Mouse (Mus musculus): ENCODE measurements at regions not wholly inside any gene's neighbourhood (a gene's known extent, or its start where the extent isn't known, plus 50 kb on each side); places are given as distances from the start of the nearest gene placed in this dataset.
A peak's percentile ranks its signal among the peaks of the same experiment; 100 is the strongest.

GRCm38 (mm10) chr13:115718859-115719258 lies 590.6 kb downstream of the Isl1 start:
- Histone ChIP-seq H3K9ac (replicated peaks; ENCODE audit: low read depth, low read length) (no peak overlapping the region), H3K27me3 (ENCODE audit: control insufficient read depth, insufficient read depth, low read length) (no peaks in the 10 kb centered on the region), H3K4me3 (ENCODE audit: low read depth, low read length) (no peak overlapping the region), H3K27ac (ENCODE audit: low read depth) (no peak overlapping the region), H3K9me3 (replicated peaks; ENCODE audit: control insufficient read depth, low read length) (no peaks in the 10 kb centered on the region), H3K36me3 (replicated peaks; ENCODE audit: control insufficient read depth, insufficient read depth, low read length) (no peaks in the 10 kb centered on the region), H3K4me1 (ENCODE audit: control insufficient read depth, insufficient read depth) (no peaks in the 10 kb centered on the region), H3K4me2 (ENCODE audit: low read depth, low read length) (no peak overlapping the region)
- no peak for DNase-seq (ENCODE audit: low spot score)
- WGBS, result 55% methylated on average over 5 of the region's 5 CpGs
- TF ChIP-seq EP300 (IDR thresholded peaks at IDR 0.05; ENCODE audit: low read depth), result no peak
- TF ChIP-seq CTCF (IDR thresholded peaks at IDR 0.05; ENCODE audit: low read depth), result no peak
- no peak for ATAC-seq (ENCODE audit: insufficient read depth, low read depth)

GRCm38 (mm10) chr13:115696197-115696596 lies 594.4 kb upstream of the Itga1 start:
- Histone ChIP-seq H3K27ac (ENCODE audit: low read depth) (no peak overlapping the region), H3K4me3 (ENCODE audit: low read depth, low read length) (no peak overlapping the region), H3K9me3 (replicated peaks; ENCODE audit: control insufficient read depth, low read length) (no peaks in the 10 kb centered on the region), H3K4me1 (ENCODE audit: control insufficient read depth, insufficient read depth) (no peaks in the 10 kb centered on the region), H3K4me2 (ENCODE audit: low read depth, low read length) (no peak overlapping the region), H3K27me3 (ENCODE audit: control insufficient read depth, insufficient read depth, low read length) (no peaks in the 10 kb centered on the region), H3K9ac (replicated peaks; ENCODE audit: low read depth, low read length) (no peak overlapping the region), H3K36me3 (replicated peaks; ENCODE audit: control insufficient read depth, insufficient read depth, low read length) (no peaks in the 10 kb centered on the region)
- ATAC-seq (ENCODE audit: insufficient read depth, low read depth) (no peak), DNase-seq (ENCODE audit: low spot score) (no peak)
- no peak for TF ChIP-seq CTCF (IDR thresholded peaks at IDR 0.05; ENCODE audit: low read depth)
- TF ChIP-seq EP300 (IDR thresholded peaks at IDR 0.05; ENCODE audit: low read depth), result no peak
- WGBS, result 57% methylated on average over 2 of the region's 2 CpGs

GRCm38 (mm10) chr13:115687426-115687825 lies 585.7 kb upstream of the Itga1 start:
- no peaks in the 10 kb centered on the region for H3K4me1 ChIP-seq (ENCODE audit: control insufficient read depth, insufficient read depth)
- no peak overlapping the region for H3K4me2 ChIP-seq (ENCODE audit: low read depth, low read length)
- no peaks in the 10 kb centered on the region for H3K36me3 ChIP-seq (replicated peaks; ENCODE audit: control insufficient read depth, insufficient read depth, low read length)
- H3K27me3 ChIP-seq (ENCODE audit: control insufficient read depth, insufficient read depth, low read length), result no peaks in the 10 kb centered on the region
- ATAC-seq (ENCODE audit: insufficient read depth, low read depth) (no peak), DNase-seq (ENCODE audit: low spot score) (no peak)
- TF ChIP-seq CTCF (IDR thresholded peaks at IDR 0.05; ENCODE audit: low read depth), result no peak
- H3K4me3 ChIP-seq (ENCODE audit: low read depth, low read length), result no peak overlapping the region
- WGBS, result 79% methylated on average over 4 of the region's 4 CpGs
- H3K9me3 ChIP-seq (replicated peaks; ENCODE audit: control insufficient read depth, low read length), result no peaks in the 10 kb centered on the region
- H3K27ac ChIP-seq (ENCODE audit: low read depth), result no peak overlapping the region
- H3K9ac ChIP-seq (replicated peaks; ENCODE audit: low read depth, low read length), result no peak overlapping the region

- 44% methylated on average over 6 of the region's 6 CpGs for WGBS
- Histone ChIP-seq H3K36me3 (replicated peaks; ENCODE audit: control insufficient read depth, insufficient read depth, low read length) (no peaks in the 10 kb centered on the region), H3K27me3 (ENCODE audit: control insufficient read depth, insufficient read depth, low read length) (no peaks in the 10 kb centered on the region), H3K27ac (ENCODE audit: low read depth) (no peak overlapping the region), H3K4me1 (ENCODE audit: control insufficient read depth, insufficient read depth) (no peaks in the 10 kb centered on the region), H3K4me3 (ENCODE audit: low read depth, low read length) (no peak overlapping the region), H3K4me2 (ENCODE audit: low read depth, low read length) (no peak overlapping the region), H3K9ac (replicated peaks; ENCODE audit: low read depth, low read length) (no peak overlapping the region), H3K9me3 (replicated peaks; ENCODE audit: control insufficient read depth, low read length) (no peaks in the 10 kb centered on the region)
- DNase-seq (ENCODE audit: low spot score), result no peak
- peak; percentile 45 for TF ChIP-seq CTCF (IDR thresholded peaks at IDR 0.05; ENCODE audit: low read depth)
- no peak for TF ChIP-seq EP300 (IDR thresholded peaks at IDR 0.05; ENCODE audit: low read depth)
- no peak for ATAC-seq (ENCODE audit: insufficient read depth, low read depth)
Measured at GRCm38 (mm10) chr13:115679591-115679990, 577.8 kb upstream of the Itga1 start.

GRCm38 (mm10) chr13:115676836-115677235 lies 575.1 kb upstream of the Itga1 start:
- Histone ChIP-seq H3K4me1 (ENCODE audit: control insufficient read depth, insufficient read depth) (no peaks in the 10 kb centered on the region), H3K4me3 (ENCODE audit: low read depth, low read length) (no peak overlapping the region), H3K9me3 (replicated peaks; ENCODE audit: control insufficient read depth, low read length) (no peaks in the 10 kb centered on the region), H3K27ac (ENCODE audit: low read depth) (no peak overlapping the region), H3K4me2 (ENCODE audit: low read depth, low read length) (no peak overlapping the region), H3K36me3 (replicated peaks; ENCODE audit: control insufficient read depth, insufficient read depth, low read length) (no peaks in the 10 kb centered on the region), H3K27me3 (ENCODE audit: control insufficient read depth, insufficient read depth, low read length) (no peaks in the 10 kb centered on the region), H3K9ac (replicated peaks; ENCODE audit: low read depth, low read length) (no peak overlapping the region)
- no peak for ATAC-seq (ENCODE audit: insufficient read depth, low read depth)
- DNase-seq (ENCODE audit: low spot score), result no peak
- TF ChIP-seq EP300 (IDR thresholded peaks at IDR 0.05; ENCODE audit: low read depth) (no peak), CTCF (IDR thresholded peaks at IDR 0.05; ENCODE audit: low read depth) (no peak)
- 83% methylated on average over 5 of the region's 5 CpGs for WGBS

- DNase-seq (ENCODE audit: low spot score), result no peak
- no peak overlapping the region for H3K27ac ChIP-seq (ENCODE audit: low read depth)
- no peaks in the 10 kb centered on the region for H3K27me3 ChIP-seq (ENCODE audit: control insufficient read depth, insufficient read depth, low read length)
- no peak overlapping the region for H3K9ac ChIP-seq (replicated peaks; ENCODE audit: low read depth, low read length)
- 45% methylated on average over 5 of the region's 5 CpGs for WGBS
- no peak for ATAC-seq (ENCODE audit: insufficient read depth, low read depth)
- H3K4me2 ChIP-seq (ENCODE audit: low read depth, low read length), result no peak overlapping the region
- no peaks in the 10 kb centered on the region for H3K4me1 ChIP-seq (ENCODE audit: control insufficient read depth, insufficient read depth)
- no peak overlapping the region for H3K4me3 ChIP-seq (ENCODE audit: low read depth, low read length)
- no peaks in the 10 kb centered on the region for H3K36me3 ChIP-seq (replicated peaks; ENCODE audit: control insufficient read depth, insufficient read depth, low read length)
- TF ChIP-seq EP300 (IDR thresholded peaks at IDR 0.05; ENCODE audit: low read depth) (no peak), CTCF (IDR thresholded peaks at IDR 0.05; ENCODE audit: low read depth) (no peak)
- no peaks in the 10 kb centered on the region for H3K9me3 ChIP-seq (replicated peaks; ENCODE audit: control insufficient read depth, low read length)
Measured at GRCm38 (mm10) chr13:115673729-115674128, 572.0 kb upstream of the Itga1 start.
